Mouse (Mus musculus): ENCODE data around the gene Pgm2l1.
"Not testable (repeated sequence)": the region's sequence is repeated elsewhere in the genome, so short reads cannot be mapped to it uniquely, and the experiment has no call there.

Pgm2l1 gene

DNA sequence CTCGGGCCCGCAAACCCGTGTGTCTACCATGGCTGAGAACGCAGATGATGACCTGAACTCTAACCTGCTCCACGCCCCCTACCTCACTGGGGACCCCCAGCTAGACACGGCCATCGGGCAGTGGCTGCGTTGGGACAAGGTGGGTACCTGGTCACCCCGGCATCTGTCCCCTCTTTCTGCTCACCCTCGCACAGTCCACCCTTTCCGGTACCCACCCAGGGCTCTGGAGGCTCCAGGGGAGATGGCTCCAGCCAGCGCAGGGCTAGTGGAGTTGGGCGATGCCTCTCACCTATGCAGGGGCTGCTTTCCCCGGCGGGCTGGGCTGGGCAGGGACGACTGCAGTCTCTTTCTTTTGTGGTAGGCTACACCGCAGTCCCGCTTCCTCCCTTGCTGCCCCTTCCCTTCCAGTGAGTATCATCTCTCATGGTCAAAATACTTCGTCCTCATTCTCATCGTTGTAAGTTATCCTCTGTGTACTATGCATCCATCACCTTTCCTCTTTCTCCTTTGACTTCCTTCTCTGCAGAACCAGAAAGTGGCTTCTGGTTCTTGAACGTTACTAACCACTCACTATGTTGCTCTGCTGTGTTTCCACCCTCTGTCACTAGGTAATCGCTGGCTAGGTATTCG is 817 bp downstream of the Pgm2l1 start:
- DNase-seq (ENCODE audit: low read depth, low spot score): no peak

DNA sequence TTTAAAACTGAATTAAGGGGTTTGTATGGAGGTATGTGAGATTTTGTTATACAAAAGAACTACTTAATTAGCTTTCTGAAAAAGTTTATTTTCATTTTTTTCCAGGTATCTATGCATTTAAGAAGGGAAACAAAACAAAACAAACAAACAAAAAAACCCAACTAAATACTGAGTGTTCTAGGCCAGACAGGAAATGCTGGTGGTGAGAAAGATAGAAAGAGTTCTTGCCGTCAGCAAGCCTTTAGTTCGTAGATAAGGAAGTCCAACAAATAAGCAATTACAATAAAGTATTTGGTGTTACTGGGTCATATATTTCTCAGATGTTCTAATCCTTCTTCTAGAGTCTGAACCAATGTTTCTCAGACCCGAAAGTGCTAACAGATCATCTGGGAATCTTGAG is 1.8 kb downstream of the Pgm2l1 start:
- DNase-seq (ENCODE audit: low read depth, low spot score): no peak

DNA sequence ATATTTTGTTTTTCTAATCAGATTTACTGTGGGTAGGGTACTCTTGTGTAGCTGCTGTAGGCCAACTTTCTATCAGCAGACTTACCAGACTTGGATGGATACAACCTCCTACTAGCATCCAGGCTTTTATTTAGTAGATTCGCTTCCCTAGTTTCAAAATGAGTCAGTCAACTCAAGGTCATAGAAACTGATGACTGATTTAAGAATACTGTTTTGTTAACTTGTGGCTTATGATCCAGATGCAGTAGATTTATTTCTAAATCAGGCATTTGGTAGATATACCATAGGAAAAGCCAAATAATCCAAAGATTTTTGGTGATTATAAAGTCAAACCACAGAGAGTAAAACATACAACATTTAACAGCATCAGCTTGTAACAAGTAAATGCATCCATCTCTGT is 3.5 kb downstream of the Pgm2l1 start:
- no peak for DNase-seq (ENCODE audit: low read depth, low spot score)

- DNase-seq (ENCODE audit: low read depth, low spot score): no peak
Observed at GRCm38 (mm10) chr7:100231661-100232060, 4.5 kb downstream of the Pgm2l1 start.

DNA sequence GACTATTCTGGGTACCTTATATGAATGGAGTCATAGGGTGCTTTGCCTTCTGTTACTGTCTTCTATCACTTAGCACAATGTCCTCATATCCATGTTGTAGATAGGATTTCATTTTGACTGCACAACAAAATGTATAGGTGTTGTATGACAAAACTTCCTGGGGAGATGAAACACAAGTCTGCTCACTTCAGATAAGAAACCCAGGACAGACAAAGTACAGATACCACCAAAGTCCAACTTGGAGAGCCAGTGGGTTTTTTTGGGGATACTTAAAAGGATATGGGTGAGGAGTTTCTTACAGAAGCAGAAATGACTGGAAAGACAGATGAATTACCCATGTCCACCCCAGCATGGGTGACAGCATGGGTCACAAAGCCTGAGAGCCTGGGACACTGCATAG is 6.5 kb downstream of the Pgm2l1 start:
- no peak for DNase-seq (ENCODE audit: low read depth, low spot score)

- no peak for DNase-seq (ENCODE audit: low read depth, low spot score)
Observed at GRCm38 (mm10) chr7:100234264-100234885, 7.2 kb downstream of the Pgm2l1 start.

- no peak for DNase-seq (ENCODE audit: low read depth, low spot score)
Observed at GRCm38 (mm10) chr7:100238271-100238670, 11.1 kb downstream of the Pgm2l1 start.

GRCm38 (mm10) chr7:100240601-100241000 is 13.4 kb downstream of the Pgm2l1 start:
- DNase-seq (ENCODE audit: low read depth, low spot score): no peak

DNA sequence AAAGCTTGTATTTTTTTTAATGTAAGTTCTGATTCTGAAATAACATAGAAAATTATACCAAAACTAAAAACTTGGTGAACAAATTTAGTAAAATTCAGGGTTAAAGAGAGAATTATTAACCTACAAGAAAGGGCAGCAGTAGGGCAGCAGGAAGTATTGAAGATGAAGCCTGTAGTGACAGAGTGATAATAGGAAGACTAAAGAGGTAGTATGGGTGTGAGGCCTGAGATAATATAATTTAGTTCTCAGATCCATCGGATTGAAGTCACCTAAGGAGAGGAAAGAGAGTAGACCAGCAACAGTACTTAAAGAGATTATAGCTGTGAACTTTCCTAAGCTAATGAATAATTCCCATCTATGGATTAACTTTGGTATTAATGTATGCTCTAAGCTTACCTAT is 15.8 kb downstream of the Pgm2l1 start:
- no peak for DNase-seq (ENCODE audit: low read depth, low spot score)

DNA sequence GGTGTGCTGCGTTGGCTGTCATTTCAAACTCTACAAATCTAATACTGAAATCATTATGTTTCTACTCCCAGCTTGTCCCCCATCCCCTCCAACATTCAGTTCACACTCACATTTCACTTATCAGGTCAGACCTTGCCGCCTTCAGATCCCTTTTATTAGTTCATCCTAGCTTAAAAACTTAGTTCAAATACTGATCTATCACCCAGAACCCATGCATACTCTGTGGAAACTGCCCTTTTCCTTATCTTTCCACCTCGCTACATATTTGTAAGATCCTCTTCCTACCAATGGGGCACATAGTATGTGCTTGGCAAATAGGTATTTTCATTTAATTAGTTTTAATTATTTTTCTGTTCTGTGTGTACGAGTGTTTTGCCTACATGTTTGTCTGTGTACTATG is 17.0 kb downstream of the Pgm2l1 start:
- DNase-seq (ENCODE audit: low read depth, low spot score): no peak

DNA sequence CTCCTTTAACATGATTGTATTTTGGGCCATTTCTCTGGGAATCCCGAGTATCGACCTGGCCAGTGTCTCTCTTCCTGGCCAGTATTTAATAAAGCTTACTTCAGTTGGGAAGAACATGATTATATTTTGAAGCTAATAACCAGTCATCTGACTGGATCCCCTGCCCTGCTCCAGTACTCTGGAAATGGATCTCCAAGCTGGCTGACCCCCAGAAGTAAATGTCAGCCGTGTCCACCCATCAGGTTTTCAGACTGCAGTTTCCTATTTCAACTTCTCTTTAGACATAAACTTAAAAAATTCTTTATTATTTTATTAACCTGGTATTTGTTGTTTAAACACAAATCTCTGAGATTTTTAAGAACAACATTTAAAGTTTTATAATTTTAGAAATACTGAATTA is 18.0 kb downstream of the Pgm2l1 start:
- no peak for DNase-seq (ENCODE audit: low read depth, low spot score)

- no peak for DNase-seq (ENCODE audit: low read depth, low spot score)
Observed at GRCm38 (mm10) chr7:100250667-100251066, 23.5 kb downstream of the Pgm2l1 start.

DNA sequence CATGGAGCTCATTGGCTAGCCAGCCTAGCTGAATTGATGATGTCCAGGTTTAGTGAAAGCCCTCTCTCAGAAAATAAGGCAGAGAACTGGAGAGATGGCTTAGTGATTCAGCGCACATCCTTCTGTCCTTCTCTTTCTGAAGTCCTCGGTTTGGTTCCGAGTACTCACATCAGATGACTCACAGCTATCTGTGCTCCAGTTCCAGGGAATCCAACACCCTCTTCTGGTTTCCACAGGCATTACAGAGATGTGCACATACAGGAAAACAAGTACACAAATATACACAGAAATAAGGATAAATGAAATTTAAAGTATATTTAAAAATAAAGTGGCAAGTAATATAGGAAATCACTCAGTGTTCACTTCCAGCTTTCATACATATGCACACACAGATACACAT is 35.2 kb downstream of the Pgm2l1 start:
- no peak for DNase-seq (ENCODE audit: low read depth, low spot score)

GRCm38 (mm10) chr7:100264934-100265333 is 37.7 kb downstream of the Pgm2l1 start:
- not testable (repeated sequence) for DNase-seq (ENCODE audit: low read depth, low spot score)

- no peak for DNase-seq (ENCODE audit: low read depth, low spot score)
Observed at GRCm38 (mm10) chr7:100272369-100272768, 45.2 kb downstream of the Pgm2l1 start.

GRCm38 (mm10) chr7:100274507-100274906 is 47.3 kb downstream of the Pgm2l1 start:
- no peak for DNase-seq (ENCODE audit: low read depth, low spot score)

- no peak for DNase-seq (ENCODE audit: low read depth, low spot score)
Observed at GRCm38 (mm10) chr7:100276397-100276796, 49.2 kb downstream of the Pgm2l1 start.

DNA sequence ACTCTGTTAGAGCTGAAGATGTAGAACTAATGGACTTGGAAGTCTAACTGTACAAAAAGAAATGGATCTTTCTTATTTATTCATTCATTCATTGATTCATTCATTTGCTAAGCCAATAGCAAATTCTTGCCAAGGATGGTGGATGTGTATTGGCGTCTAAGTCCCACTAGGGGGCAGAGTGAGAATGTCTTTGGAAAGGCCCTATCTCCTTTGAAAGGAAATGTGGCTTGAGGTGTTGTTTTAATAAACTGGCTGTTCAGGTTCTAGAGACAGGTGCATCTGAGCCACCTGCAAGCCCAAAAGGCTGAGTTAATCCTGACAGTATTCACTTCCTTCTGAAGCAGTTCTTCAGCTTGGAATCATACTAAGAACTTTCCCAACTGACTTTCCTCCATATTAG is 52.6 kb downstream of the Pgm2l1 start:
- DNase-seq (ENCODE audit: low read depth, low spot score): peak; percentile 20

DNA sequence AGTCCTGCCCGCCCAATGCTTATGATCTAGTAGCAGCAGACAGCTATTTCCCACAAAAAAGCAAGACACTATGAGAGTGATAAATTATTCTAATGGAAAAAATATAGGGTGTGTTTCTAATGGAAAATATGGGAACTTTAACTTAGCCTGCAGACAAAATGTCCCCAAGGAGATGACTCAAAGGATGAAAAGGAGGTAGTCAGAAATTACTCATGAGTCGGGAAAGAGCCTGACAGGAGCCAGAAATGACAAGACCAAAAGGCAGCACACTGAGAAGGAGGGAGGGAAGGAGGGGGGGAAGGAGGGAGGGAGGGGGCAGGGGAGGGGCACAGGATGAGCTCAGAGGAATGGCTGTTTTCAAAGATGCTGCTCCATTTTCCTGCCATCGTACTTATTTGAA is 54.4 kb downstream of the Pgm2l1 start:
- DNase-seq (ENCODE audit: low read depth, low spot score): no peak

- DNase-seq (ENCODE audit: low read depth, low spot score): no peak
Observed at GRCm38 (mm10) chr7:100283298-100283697, 56.1 kb downstream of the Pgm2l1 start.

- no peak for DNase-seq (ENCODE audit: low read depth, low spot score)
Observed at GRCm38 (mm10) chr7:100285383-100285782, 58.2 kb downstream of the Pgm2l1 start, which contains the start of gene P4ha3. TSS of gene P4ha3 (plus strand) at chr7:100285520.

- DNase-seq (ENCODE audit: low read depth, low spot score): no peak
Observed at GRCm38 (mm10) chr7:100287748-100288578, 60.8 kb downstream of the Pgm2l1 start.

DNA sequence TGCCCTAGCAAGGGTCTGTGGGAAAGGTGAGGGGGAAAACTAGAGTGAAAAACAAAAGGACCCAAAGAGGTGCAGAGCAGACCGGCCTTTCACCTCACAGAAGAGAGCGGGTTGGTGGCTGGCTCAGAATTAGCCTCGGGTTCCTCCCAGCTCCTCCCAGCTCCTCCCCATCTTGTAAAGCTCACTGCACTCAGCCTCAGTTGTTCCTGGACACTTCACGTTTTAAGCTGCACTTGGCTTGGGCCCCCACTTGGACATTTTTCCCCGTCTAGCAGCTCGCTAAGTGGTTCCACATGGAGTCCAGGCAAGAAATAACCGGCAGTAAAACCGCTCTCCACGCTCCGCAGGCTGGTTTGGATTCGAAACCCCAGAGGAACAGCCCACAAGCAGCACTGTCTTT is 61.4 kb downstream of the Pgm2l1 start:
- DNase-seq (ENCODE audit: low read depth, low spot score): no peak

Measured in retina, adult 2 months (tissue).